Mouse (Mus musculus): Measurements from ENCODE around the gene Pde8a.

Pde8a gene

GRCm38 (mm10) chr7:81337785-81338521 is 124.6 kb downstream of the Pde8a start:
- no peak for DNase-seq (ENCODE audit: low spot score)

GRCm38 (mm10) chr7:81338522-81338873 is 125.1 kb downstream of the Pde8a start:
- no peak for DNase-seq (ENCODE audit: low spot score)

DNA sequence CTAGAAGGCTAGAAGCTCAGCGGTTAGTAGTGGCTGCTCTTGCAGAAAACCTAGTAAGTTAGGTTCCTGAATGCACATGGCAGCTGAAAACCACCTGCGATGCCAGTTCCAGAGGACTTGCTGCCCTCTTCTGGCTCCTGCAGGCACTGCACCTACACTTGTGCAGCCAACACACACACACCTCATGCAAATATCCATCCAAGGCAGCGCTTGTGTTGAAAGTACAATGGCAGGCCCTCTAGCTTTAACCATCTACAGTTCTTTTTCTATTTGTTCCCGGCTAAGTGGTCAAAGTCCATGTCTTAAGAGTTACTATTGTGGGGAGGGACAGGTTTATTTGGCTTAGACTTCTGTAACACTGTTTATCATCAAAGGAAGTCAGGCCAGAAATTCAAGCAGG is 126.4 kb downstream of the Pde8a start:
- DNase-seq (ENCODE audit: low spot score), result peak; percentile 41

DNA sequence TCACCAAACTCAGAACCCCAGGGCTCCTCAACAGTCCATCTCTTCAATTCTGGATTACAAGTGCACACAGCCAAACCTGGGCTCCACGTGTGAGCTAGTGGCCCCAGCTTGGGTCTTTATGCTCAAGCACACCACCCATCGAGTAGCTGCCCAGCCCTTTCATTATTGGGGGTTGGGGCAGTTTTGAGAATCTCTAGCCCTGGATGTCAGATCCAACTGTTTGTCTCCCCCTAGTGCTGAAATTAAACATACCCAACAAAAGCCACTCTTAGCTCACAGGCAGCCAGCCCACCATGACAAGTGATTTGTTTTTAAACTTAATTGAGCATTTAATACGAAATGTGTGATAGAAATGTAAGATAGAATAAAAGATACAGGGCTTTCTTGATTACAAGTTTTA is 128.2 kb downstream of the Pde8a start:
- no peak for DNase-seq (ENCODE audit: low spot score)

GRCm38 (mm10) chr7:81342356-81343094 is 129.1 kb downstream of the Pde8a start:
- no peak for DNase-seq (ENCODE audit: low spot score)

DNA sequence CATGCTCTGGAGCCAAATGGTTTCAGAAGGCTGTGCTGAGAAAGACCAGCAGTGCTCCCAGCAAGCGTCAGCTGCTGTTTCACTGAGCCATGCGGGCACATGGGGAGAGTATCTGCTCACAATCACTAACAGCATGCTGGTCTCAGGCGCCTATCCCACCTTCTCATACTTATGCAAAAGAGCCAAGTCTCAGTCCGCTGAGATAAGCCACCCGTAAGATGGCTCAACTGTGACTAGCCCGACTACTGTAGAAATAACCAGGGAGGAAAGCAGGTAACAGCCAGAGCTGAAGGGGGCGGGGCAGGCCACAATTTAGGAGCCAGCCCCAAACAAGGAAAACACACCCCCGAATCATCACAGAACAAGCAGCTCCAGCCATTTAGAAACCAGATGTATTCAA is 129.9 kb downstream of the Pde8a start:
- no peak for DNase-seq (ENCODE audit: low spot score)

GRCm38 (mm10) chr7:81343831-81344230 is 130.4 kb downstream of the Pde8a start:
- no peak for DNase-seq (ENCODE audit: low spot score)

DNA sequence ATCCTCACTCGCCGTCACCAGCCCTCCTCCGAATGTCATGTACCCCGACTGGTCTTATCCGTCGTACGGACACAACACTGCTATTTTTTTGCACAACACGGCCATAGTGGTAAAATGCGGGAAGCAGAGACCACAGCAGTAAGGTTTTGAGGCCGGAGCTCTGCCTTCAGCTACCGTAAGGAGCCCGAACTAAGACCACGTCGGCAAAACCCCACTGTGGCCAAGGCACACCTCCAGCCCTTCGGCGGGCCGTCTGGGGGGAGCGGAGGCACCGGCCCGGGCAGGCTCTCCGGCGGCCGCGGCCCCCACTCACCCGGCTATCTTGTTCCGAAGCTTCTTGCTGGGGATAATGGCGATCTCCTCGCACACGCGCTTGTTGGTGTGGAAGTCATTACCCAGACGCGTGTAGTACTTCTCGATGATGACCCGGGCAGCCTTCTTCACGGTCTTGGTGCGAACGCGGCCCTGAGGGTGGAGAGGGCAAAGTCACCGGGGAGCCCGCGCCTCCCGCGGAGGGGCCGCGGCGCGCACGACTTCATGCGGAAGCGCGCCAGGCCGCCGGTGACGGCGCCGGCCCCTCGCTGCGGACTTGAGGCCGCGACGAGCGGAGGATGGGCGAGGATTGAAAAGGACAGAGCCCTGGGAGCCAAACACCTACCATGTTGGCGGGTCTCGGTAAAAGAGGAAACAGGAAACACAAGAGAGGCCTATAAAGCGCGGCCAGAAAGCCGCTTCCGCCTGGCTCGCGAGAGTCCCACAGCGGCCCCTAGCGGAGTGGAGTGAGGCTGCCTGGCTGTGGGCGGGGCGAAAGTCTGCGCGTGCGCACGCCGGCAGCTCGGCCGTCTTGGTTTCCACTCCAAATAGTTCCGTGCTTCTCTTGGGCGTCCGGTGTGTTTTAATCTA is 131.4 kb downstream of the Pde8a start, which contains the start of gene Rps17:
Gene Rps17, minus strand, starts transcription at position 711 of the 903 bp plus-strand sequence.
- peak; percentile 99 for DNase-seq (ENCODE audit: low spot score)

DNA sequence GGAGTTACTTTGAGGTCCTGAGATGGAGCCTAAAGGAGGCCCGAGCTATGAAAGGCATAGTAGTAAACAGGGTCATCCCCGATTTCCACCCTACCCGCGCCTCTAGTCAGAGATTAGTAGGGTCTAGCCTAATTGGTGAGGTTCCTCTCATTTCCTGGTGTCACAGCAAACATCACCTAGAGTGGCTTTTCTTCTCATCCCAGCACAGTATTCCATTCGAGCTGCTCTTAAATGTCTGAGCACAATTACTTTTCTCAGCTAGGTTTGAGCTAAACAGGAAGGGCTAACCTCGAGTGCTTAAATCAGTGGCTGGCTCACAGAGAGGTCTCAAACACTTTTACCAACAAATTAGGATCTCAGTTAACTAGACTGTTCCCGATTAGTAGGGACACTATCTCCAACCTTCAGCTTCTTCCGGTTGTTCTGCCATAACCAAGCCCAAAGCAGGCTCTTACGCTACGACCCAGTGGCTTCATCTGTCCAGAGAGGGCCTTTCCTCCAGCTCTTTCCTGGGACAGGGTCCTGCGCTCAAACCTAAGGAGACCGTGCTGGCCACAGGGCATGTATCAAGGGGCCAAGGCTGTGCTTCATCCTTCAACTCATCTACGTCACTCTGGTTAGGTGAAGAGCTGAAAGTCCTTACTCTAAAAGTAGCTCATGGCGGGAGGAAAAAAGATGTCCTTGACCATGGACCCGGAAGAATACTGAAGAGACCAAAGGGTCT is 132.2 kb downstream of the Pde8a start:
- no peak for DNase-seq (ENCODE audit: low spot score)

- DNase-seq (ENCODE audit: low spot score), result no peak
Measured at GRCm38 (mm10) chr7:81348206-81348605, 134.8 kb downstream of the Pde8a start.

DNA sequence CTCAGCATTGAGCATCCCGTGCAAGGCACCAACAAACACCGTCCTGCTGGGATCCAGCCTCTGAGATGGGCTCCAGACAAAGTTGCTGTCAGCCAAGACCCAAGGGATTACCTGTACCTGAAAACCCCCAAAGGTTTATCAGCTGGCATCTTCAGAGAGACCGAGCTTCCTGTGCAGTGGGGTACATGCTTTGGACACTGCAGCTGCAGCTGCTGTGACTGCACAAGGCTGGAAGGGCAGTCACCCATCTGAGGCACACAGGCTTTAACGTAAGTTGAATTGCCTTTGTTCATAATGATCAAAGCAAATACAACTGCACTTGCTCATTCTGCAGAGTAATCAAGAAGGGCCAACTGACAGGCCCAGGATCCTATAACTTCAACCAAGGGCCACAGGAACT is 138.4 kb downstream of the Pde8a start:
- DNase-seq (ENCODE audit: low spot score), result no peak

DNA sequence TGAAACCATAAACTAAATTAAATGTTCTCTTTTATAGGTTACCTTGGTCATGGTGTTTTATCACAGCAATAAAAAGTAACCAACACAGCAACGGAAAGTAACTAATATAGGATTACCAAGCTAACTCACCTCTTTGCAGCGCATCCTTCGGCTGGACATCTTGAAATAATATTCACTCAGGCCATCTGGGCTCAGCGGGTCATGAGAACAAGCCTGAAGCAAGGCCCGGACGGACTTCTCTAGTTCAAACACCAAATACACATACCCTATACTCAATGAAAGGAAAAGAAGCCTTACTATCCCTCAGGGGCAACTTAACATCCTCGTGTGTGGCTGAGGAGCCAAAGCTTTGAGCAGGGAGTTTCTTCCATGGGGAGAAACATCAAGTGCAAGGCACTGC is 142.3 kb downstream of the Pde8a start:
- DNase-seq (ENCODE audit: low spot score), result no peak

DNA sequence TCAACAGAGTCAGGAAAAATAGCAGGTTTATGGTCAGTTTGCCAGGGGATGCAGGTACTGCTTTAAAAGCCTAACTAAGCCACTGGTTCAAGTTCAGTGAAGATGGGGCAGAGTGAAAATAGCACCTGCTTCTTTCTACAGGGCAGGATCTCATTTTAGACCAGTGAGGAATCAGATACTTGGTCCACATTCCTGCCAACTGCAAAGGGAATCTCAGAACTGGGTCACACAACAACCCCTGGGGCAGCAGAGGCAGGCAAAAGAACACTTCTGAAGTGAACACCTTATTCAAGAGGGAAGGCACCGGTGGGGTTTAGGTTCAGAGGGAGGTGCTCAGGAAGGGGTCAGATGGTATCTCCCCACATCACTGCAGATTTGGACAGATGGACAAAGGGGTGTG is 143.0 kb downstream of the Pde8a start:
- no peak for DNase-seq (ENCODE audit: low spot score)

DNA sequence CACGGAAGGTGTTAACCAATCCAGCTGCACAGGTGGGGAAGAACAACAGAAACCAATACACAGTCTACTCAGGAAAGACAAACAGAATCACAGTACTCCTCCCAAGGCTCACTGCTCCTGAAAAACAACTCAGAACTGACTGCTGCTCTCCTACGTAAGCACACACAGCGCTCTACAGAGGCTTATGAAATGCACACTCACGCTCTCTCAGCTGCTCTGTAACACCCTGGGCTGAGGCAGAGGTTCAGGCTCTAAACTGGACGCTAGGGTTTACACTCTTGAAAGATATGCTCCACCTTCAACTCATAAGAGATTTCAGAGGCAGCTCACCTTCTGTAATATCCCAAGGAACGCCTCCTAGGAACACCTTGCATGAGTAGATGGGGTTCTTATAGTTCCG is 143.6 kb downstream of the Pde8a start:
- no peak for DNase-seq (ENCODE audit: low spot score)

- no peak for DNase-seq (ENCODE audit: low spot score)
Measured at GRCm38 (mm10) chr7:81367946-81368345, 154.6 kb downstream of the Pde8a start.

GRCm38 (mm10) chr7:81369724-81370123 is 156.3 kb downstream of the Pde8a start:
- no peak for DNase-seq (ENCODE audit: low spot score)

GRCm38 (mm10) chr7:81371811-81372210 is 158.4 kb downstream of the Pde8a start:
- no peak for DNase-seq (ENCODE audit: low spot score)

DNA sequence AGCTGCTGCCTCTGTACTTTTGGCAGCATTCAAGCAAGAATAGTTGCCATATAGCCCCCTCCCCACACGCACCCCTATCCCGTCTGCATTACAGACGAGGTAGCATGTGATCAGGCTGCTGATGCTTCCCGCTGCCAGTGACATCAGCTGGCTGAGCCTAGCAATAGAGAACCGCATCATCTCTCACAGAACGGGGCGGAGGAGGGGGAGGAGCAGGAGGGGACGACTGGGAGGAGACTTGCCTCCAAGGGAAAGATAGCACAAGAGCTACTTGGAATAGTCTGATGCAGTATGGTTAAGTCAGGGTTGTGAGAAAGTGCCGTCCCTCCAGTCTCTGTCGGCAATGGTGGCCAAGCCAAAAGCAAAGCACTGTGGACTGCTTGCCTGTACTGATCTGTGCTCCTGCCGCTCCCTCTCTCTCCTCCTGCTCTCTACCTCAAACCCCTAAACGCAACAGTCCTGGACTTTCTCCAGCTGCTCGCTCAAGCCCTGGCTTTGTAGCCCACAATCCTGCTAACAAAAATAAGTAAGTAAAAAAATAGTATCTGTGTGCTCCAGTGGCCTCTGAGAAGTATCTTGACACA is 159.0 kb downstream of the Pde8a start:
- no peak for DNase-seq (ENCODE audit: low spot score)

- DNase-seq (ENCODE audit: low spot score), result no peak
Measured at GRCm38 (mm10) chr7:81379363-81379762, 166.0 kb downstream of the Pde8a start.
